Mouse (Mus musculus) megakaryocyte, adult 5-6 weeks (primary cell): ENCODE data around the gene Herc3. TPM values are rescaled to one million over a fixed set of nuclear protein-coding genes. Genes with fewer than 3 reads are reported as not detected.

Experiments
- ATAC-seq: 2 replicates; pipeline ENCODE4 v1.8.0; 2016; ENCODE audit warnings: mild to moderate bottlenecking, inconsistent platforms; ENCODE audit not compliant: poor library complexity, severe bottlenecking
- total RNA-seq, 2 experiments: library from RNA; stranded (forward) in 1 of 2; stranded (reverse) in 1 of 2; fragments of 153-499, 151-499 nt in 1 of 2; fragments of 221-1000, 200-1000 nt in 1 of 2; gene quantifications; 2 replicates each; pipeline versions ENCODE4 v1.2.3 to v1.2.4; 2015 to 2017

The Herc3 gene
- total RNA-seq, 2 experiments from 2014 or later, result 6.6 to 17.5 TPM

DNA sequence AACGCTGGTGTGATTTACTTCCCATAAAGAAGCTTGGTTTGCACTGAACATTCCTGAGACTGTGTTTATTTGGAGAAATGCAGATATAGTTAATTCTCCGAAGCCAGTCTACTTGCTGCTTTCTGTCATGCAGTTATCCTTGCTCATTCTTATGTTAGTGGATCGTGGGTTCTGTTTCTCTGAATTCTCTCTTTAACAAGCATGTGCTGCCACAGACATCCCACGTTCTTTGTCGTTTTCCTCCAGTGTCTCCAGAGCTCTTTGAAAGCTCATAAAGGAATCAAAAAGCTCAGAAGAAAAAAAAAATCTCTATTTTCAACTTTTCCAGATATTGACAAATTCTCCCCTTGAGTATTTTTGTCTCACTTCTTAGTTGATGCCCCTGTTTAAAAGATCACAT, 82.7 kb downstream of the Herc3 start:
- ATAC-seq, result no peak

DNA sequence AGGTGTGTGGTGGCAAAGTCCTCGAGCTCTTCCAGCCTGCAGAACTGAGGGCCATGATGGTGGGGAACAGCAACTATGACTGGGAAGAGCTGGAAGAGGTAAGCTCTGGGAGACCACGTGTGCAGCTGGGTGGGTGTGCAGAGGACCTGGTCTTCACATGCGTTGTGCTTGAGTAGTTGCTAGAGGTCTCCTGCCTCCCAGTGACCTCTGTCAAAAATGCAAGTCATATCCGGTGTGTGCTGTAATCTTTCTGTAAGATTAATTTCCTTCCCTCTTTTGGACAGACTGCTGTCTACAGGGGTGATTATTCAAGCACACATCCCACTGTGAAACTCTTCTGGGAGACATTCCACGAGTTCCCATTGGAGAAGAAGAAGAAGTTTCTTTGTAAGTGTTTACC, 85.2 kb downstream of the Herc3 start:
- peak; percentile 93 for ATAC-seq

DNA sequence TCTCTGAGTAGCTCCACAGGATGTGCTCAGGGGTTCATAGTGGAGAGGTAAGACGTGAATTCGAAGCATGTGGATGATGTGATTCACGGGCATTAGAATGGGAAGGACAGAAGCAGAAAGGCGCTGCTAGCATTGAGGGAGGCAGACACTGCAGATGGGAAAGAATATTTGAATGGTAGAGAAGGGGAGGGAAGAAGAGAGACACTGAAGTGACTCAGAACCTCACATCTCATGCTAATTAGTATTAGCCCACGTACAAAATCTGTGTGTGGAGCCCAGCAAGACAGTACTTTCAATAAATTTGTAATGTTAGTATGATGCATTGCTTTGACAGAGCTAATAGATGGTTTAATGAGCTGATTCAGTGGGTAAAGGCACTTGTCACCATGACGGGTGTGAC, 89.5 kb downstream of the Herc3 start:
- ATAC-seq, result no peak

DNA sequence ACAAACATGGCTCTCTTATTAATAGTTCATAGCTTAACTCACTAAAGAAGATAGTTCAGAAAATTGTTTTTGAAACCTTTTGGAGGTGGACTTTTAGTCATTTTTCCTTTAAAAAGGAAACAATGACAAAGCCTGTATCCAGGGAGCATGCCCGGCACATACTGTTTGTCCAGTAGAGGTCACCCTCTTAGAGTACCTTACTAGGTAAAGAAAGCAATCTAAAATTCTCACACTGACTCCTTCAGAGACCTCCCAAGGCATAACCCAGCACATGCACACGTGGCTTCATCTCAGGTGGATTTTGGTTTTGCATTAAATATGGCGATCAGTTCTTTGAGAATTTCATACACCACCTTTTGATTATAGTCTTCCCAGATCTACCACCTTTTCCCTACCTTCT, 90.4 kb downstream of the Herc3 start:
- peak; percentile 20; the same call in 1 of the 2 replicates for ATAC-seq

DNA sequence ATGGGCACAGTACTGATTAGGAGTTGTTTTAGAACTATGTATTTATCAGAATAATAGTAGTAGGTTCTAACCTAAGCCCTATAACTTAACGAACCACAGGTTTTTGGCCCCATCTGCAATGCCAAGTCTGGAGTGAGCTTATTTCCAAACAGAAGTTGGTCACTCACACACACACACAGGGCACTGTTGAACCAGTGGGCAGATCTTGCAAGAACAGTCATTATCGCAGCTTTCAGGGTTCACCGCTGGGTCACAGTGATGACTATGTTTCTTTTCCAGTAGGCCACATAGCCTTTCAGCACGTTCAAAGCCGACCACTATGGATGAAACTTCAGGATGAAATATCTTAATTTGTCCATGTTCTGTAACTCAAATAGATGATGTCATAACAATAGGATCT, 91.2 kb downstream of the Herc3 start:
- peak; percentile 45 for ATAC-seq

DNA sequence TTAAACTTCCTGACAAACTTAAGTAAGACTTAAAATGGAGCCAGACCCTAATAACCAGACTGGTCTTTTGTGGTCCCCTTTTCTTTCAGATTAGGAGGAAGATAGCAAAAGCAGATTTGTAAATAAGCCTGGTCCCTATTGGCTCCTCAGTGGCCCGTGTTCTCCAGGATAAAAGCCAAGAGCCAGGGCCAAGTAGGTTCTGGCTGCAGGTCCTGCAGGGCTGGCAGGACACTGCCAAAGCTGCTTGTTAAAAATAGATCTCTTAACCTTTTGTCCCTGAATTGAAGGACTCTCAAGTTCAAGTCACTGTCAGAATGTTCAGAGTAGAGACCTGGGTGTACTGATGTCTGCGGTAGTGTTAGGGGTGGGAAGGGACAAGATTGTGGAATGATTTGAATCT, 96.6 kb downstream of the Herc3 start:
- no peak for ATAC-seq

DNA sequence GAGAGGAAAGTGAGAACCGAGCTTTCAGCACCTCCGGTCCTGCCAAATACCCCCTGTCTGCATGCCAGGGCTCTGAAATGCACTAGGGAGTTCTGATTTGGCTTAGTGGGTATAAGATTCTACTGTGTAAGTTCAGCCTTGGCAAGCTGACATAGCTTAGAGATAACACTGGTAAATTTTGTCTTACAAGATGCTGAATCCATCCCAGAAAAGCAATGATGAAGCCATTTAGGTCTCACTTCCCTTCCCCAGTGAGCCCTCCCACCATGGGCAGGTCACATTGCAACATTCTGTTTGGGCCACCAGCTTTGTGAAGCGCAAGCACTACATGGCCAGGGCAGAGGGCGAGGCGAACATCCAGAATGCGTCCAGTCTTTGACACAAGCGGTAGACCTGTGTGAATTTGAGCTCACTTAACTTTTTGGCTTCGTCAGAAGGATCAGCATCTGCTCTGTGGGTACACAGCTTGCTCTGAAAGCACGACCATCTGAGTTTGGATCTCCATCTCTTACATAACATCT, 98.7 kb downstream of the Herc3 start:
- ATAC-seq, result peak; percentile 49

DNA sequence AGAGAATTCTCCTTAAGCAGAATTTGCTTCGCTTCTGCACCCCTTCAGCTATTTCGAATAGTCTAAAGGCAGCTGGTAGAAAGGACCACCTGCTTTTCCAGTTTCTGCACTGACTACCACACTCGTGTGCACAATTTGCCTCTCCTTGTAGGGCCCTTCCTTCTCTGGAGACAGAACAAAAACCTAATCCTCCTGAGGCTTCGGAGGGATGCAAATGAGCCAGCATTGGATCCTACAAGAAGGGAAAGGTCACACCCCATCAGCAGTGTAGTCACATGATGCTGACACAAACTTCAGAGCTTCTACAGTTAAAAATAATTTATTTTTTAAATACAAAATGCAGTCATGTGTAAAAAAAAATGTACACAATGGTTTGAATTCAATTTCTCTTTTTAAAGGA, 99.9 kb downstream of the Herc3 start:
- no peak for ATAC-seq

DNA sequence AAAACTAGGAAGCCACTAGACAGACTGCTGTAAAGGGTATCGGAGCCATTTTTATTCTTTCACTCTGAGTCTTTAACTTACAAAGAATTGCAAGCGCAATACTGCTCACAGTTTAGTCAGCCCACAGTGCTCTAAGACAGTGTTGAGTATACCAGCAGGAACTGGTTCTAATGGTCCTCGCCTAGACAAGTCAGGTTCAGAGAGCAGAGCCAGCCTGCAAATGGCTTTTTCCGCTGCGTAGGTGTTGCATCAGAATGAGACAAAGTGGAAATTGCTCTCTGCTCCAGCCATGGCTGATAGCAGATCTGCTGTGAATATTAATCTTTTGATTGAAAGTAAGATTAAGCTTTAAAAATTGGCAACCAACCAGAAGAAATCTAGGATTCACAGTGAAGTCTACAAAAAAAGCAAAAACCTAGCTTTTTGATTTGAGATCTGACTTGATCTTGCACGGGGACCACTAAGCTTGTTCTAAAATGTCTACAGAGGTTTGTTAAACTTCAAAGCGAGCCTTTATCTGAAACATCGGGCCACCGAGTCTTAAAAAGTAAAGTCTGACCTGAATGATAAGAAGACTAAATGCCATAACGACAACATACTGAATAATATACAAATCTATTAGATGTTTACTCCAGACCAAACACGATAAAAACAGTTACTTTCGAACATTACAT, 101.4 kb downstream of the Herc3 start:
- ATAC-seq, result no peak

DNA sequence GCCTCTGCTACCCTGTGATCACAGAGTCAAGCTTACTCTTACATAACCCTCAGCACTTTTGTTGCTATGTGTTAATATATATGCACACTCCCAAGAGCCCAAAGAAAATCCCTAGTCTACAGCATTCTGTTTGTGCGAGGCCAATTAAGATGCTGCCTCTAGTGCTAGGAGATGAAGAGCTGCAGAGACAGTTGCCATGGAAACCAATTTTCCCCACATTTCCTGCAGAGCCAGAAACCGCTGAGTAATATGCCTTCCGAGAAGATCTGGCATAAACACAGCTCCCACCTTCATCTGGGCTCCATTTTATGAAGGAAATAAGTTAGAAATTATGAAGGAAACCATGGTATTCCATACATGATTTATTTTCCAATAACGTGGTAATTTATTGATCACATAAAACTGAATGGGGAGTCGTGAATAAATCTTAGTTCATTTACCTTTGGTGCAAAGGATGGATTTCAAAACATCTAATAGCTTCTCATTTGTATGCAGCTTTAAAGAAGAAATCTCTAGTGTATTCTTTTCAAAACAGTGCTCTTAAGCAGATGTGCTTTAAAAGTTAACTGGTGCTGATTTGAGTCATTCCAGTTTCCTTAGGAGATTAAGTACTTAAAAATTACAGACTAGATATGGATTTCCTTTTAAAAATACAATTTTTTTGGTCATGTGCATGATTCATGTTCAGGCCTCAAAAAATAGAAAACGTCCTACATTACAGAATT, 102.1 kb downstream of the Herc3 start:
- no peak for ATAC-seq

DNA sequence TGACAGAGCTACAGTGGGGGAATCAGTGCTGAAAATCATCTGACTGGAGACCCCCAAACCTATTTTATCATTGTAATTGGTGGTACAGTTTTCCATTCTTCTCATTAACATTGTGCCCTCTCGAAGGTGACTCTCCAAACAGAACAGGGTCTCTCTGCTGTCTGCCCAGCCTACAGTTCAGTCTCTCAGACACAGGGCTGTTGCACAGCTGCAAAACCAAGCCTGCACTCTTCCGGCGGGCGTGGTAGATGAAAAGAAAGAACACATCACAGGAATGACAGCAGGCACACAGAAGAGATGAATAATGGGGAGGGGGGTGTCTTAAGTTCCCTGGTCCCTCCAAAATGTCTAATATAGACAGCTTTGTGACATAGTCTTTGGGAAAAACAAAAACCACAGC, 102.9 kb downstream of the Herc3 start:
- no peak for ATAC-seq

DNA sequence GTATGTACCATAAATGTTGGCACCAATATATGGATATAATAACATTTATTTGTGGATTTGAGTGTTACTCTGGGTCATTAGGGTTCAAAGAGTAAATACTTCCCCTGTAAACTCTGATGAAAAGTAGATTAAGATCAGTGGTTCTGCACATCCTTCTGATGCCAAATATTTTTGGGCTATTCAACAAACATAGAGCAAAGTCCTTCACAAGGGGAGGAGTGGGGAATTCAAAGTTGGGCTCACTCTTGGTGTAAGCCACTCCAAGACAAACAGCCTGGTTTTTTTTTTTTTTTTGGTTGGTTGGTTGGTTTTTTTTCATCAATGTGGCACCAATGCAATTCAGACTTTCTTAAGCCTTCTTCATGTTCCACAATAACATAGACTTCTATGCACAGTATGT, 106.5 kb downstream of the Herc3 start:
- ATAC-seq, result no peak

DNA sequence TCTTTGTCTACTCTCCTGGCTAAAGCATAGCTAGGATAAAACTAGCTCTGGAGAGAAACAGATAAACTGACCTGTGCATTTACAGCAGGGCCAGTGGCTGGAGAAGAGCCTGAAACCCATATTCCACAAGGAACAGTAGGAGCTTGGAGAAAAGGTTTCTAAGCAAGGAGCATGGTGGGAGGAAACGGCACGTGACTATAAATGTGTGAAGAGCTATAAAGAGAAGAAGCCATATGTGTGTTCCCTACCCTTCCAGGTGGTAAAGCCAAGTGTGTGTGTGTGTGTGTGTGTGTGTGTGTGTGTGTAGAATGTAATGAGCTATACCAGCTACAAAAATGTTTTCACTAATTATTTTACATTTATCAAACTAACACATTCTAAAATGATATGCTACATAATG, 111.0 kb downstream of the Herc3 start:
- ATAC-seq, result no peak

DNA sequence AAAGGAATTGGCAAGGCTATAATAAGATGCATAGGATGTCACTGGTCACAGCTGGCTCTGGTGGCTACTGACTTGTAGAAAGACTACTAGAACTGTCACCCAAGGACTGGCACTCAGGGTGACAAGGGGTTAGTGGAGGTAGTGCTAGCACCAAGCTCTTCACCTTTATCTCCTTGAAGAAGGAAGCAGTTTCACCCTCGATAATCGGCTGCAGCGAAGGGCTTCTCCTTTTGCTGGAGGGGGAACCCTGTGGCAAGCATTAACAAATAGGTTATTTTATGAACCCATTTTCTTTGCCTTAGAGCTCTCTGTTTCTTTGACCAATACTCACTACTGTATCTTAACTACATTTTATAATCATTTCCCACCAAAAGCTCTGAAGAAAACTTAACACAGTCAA, 112.7 kb downstream of the Herc3 start:
- peak; percentile 55 for ATAC-seq

DNA sequence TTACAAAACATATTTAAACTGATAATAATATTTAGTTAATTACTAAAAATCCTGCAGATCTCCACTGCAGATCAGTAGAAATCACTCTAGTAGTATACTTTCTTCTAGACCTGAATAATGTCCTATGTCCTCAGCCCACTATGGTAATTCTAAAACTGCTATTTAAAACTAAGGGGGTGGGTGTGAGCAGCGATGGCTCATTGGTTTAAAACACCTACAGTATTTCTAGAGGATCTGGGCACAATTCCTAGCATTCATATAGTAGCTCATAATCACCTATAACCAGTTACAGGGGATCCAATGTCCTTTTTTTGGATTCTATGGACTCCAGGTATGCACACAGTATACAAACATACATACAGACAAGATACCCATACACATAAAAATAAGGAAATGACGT, 115.0 kb downstream of the Herc3 start:
- ATAC-seq, result no peak

DNA sequence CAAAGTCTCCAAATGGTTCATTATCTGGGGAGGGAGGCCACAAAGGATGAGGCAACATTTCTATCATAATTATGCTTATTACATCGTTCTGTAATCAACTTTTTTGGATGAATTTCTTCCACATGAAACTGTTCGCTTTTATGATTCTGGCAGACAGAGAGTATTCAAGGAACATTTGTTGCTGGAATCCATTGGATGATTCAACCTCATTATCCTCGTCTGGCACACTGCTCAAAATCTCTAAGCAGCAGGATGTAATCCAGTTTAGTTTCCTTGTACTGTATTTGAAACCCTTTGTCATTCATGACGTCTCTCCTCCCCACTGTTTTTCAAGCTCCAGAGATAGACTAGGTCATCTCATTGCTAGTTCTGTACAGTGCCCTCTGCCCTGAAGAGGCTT, 115.6 kb downstream of the Herc3 start:
- no peak for ATAC-seq

DNA sequence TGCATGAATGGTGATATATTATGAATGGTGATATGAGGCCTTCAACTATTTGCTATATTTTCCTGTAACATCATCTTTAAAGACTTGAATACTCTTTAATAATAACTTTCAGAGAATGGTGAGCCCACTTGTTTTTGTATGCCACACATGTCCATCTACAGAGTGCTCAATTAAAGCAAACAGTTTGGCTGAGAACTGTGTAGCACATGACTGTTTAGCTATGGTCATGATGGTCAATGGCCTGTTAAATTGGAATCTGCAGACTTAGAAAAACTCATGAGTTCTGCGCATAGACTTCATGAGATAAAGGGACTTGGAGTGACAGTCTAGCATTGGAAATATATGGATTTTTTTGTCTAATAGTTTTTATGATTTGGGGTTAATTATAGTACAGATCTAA, 119.1 kb downstream of the Herc3 start:
- ATAC-seq, result no peak

DNA sequence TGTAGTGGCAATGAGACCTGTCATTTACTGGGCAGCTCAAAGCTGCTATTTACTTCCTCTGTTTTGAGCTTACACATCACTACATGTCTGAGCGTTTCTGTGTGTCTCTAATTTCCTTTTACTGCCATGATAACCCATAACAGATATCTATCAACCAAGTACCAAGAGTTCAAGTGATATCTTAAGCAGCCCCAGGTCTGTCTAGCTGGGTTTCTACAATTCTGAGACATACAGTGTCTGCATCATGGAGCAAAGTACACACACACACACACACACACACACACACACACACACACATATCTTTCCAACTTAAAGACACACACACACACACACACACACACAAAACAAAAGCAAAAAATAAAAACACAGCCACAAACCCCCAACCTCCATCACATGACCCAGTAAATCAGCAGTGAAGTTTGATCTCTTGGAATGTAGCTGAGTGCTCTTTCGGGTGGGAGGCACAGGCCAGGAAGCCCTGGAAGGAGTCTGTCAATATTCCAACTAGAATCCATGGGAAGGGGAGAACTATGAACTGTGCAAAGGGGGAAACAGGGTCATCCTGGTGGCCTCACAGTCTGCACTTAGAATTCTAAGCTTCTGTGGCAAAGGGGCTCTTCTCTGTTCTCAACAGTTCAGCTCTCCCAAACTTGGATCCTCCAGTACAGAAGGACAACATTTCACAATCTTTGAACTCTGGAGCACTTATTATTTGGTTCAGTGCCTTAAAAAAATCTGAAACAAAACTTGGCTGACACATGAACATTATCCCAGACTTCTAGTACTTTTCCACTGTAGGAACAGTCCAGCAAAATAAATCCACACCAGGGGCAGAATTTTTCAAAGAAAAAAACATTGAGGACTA, 120.1 kb downstream of the Herc3 start:
- ATAC-seq, result no peak

DNA sequence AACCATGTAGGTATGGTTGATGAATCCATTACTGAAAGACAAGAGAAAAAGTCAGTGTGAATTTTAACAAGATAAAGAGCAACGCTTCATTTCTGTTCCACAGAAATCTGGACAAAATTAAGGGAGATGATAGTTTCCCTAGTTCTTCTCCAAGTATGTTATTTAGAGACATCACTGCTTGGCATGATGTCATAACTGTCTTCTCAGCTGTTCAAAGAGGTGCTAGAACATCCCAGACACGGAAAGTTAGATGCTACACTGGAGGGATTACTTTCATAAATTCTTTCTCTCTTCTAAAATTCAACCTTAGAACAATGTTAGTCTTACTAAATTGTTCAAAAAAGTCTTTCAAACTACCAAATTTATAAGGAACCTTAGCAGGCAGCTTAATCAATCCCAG, 129.3 kb downstream of the Herc3 start:
- no peak for ATAC-seq

DNA sequence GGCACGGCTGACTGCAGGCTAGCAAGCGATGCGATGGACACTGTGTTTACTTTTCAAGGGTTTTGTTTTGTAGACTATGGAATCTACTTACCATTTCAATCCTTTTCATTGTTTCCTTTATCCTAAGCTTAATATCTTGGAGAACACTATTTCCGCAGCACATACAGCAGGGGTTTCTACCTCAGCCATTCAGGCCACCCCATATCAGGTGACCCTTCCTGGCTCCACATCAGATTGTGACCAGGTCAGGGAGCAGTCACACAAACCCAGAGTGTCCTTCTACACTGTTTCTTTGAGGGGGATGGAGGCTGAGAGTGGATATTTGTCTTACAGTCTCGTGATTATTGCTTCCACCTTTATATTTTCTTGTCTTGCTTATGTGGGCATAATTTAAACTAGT, 131.4 kb downstream of the Herc3 start:
- no peak for ATAC-seq

DNA sequence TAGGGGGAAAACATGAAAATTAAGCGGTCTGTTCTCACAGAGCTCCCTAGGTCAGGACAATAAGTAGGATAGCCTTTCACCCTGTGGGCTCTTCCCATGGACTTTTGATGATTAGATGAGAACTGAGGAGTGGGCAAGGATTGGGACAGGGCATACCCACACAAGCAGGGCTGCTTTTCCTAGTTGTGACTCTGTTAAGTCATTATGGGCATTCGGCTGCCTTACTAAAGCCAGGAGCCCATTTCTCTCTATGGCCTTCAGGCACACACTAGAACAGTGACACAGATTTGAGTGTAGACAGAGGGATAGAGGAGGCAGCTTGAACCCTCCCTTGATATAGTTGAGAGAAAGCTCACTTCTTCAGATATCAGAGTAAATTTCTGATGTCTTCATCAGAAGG, 132.8 kb downstream of the Herc3 start:
- no peak for ATAC-seq

DNA sequence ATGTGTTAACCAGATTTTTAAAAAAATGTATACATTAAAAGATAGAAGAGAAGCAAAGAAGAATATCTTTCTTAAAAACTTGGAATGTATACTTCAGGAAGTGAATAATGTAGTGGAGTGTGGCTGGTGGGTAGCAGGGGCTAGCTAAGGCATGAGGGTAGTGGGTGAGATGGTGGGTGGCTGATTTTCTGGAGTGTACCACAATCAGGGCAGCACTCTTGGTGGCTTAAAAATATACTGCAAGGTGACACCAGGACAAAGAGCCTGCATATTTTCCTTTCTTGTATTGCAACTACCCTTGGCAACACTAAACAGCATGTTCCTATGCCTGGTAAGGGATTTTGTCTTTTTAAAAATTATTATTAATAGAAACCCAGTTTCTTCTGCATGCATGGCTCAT, 133.3 kb downstream of the Herc3 start:
- ATAC-seq, result no peak
